Mouse (Mus musculus) gonadal fat pad, adult 2 months (tissue): ENCODE measurements around the gene Pde2a. TPM values are rescaled to one million over a fixed set of nuclear protein-coding genes. Genes with fewer than 3 reads are reported as not detected.

Experiments
- DNase-seq: peaks from one replicate; pipeline ENCODE4 v3.0.0-alpha.2; 2012; ENCODE audit warnings: low read depth
- polyA plus RNA-seq: library from polyadenylated mRNA; depleted of rRNA; stranded (reverse); fragments of >200 nt; gene quantifications from 2 replicates; pipeline ENCODE4 v1.2.3, GENCODE M21; 2012

Pde2a gene
- polyA plus RNA-seq, 1 experiment: 33.9 TPM

- no peak for DNase-seq
Observed at GRCm38 (mm10) chr7:101453725-101454124, 32.2 kb downstream of the Pde2a start.

GRCm38 (mm10) chr7:101454479-101454878 is 33.0 kb downstream of the Pde2a start:
- no peak for DNase-seq

GRCm38 (mm10) chr7:101455141-101455540 is 33.6 kb downstream of the Pde2a start:
- no peak for DNase-seq

GRCm38 (mm10) chr7:101456318-101456717 is 34.8 kb downstream of the Pde2a start:
- no peak for DNase-seq

GRCm38 (mm10) chr7:101456789-101457188 is 35.3 kb downstream of the Pde2a start:
- no peak for DNase-seq

GRCm38 (mm10) chr7:101457283-101457682 is 35.8 kb downstream of the Pde2a start:
- DNase-seq: no peak

GRCm38 (mm10) chr7:101457801-101458200 is 36.3 kb downstream of the Pde2a start:
- DNase-seq: no peak

- no peak for DNase-seq
Observed at GRCm38 (mm10) chr7:101458278-101458781, 36.8 kb downstream of the Pde2a start.

- no peak for DNase-seq
Observed at GRCm38 (mm10) chr7:101459305-101459813, 37.9 kb downstream of the Pde2a start.

GRCm38 (mm10) chr7:101459923-101460607 is 38.6 kb downstream of the Pde2a start:
- DNase-seq: no peak

- DNase-seq: no peak
Observed at GRCm38 (mm10) chr7:101460608-101460957, 39.1 kb downstream of the Pde2a start.

- DNase-seq: no peak
Observed at GRCm38 (mm10) chr7:101461571-101461970, 40.1 kb downstream of the Pde2a start.

GRCm38 (mm10) chr7:101462327-101463068 is 41.0 kb downstream of the Pde2a start:
- no peak for DNase-seq

GRCm38 (mm10) chr7:101463665-101464271 is 42.3 kb downstream of the Pde2a start:
- no peak for DNase-seq

- DNase-seq: no peak
Observed at GRCm38 (mm10) chr7:101464927-101465326, 43.4 kb downstream of the Pde2a start.

GRCm38 (mm10) chr7:101465392-101465791 is 43.9 kb downstream of the Pde2a start:
- no peak for DNase-seq

- DNase-seq: no peak
Observed at GRCm38 (mm10) chr7:101465850-101466580, 44.5 kb downstream of the Pde2a start.

- no peak for DNase-seq
Observed at GRCm38 (mm10) chr7:101466581-101467081, 45.1 kb downstream of the Pde2a start.

- no peak for DNase-seq
Observed at GRCm38 (mm10) chr7:101471423-101471822, 49.9 kb downstream of the Pde2a start.

- DNase-seq: no peak
Observed at GRCm38 (mm10) chr7:101471968-101472480, 50.5 kb downstream of the Pde2a start.
